Mouse (Mus musculus) heart, adult 8-10 months (tissue): Measurements from ENCODE around the gene Kif2c. TPM values are rescaled to one million over a fixed set of nuclear protein-coding genes. Genes with fewer than 3 reads are reported as not detected.

Experiments used
- DNase-seq: peaks from one replicate; pipeline ENCODE4 v3.0.0; 2022; ENCODE audit warnings: low spot score
- total RNA-seq, 4 experiments: library from RNA; stranded (reverse); gene quantifications; 2 replicates each; pipeline ENCODE4 v1.2.4; 2022

Gene Kif2c
- total RNA-seq = under 1 TPM in 2 of 4 experiments, not detected in 2; 0.32 to 0.53 TPM

DNA sequence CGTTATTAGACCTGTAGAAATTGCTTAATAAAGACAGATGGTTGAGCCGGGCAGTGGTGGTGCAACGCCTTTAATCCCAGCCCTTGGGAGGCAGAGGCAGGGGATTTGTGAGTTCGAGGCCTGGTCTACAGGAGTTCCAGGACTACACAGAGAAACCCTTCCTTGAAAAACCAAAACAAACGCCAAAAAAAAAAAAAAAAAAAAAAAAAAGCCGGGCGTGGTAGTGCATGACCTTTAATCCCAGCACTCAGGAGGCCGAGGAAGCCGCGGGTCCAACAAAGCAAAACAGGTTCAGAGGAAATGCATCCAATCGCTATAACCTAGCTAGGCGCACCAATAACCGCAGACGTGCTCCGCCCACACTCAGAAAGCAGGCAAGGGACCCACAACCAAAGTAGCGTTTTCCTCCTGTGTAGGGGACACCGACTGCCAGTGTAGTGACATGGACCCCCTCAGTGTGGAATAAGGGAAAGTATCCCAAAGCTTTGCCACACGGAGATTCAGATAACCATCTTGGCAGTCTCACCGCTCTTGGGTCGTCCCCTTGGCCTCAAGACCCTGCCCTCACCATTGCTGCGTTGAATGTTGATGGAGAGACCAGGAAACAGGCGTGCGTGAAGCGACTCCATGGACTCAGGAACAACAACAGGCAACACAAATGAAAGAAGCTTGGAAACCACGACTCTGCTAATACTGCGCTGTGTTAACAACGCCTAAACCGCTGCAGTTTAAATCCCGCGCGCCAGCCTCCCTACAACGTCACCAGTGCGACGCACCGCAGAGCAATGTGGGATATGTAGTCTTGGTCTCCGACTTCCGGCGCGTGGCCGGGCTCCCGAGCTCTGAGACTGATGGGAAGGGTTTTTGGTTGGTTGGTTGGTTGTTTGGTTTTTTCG is at the start of gene Kif2c:
Gene Kif2c, minus strand, starts transcription at position 777 of the 896 bp plus-strand sequence.
- DNase-seq = peak; percentile 93

DNA sequence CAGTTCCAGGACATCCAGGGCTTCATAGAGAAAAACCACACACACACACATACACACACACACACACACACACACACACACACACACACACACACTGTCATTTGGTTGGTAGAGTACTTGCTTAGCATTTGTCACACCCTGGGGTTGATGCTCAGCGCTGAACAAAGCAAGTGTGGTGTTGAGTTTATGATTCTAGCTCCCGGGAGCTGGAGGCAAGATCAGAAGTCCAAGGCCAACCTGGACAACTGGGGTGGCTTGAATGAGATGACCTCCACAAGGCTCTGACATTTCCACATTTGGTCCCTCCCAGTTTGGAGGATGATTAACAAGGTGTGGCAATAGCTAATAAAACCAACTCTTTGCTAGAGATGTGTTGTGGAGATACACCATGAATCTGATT is 48.8 kb upstream of the Kif2c start:
- no peak for DNase-seq

DNA sequence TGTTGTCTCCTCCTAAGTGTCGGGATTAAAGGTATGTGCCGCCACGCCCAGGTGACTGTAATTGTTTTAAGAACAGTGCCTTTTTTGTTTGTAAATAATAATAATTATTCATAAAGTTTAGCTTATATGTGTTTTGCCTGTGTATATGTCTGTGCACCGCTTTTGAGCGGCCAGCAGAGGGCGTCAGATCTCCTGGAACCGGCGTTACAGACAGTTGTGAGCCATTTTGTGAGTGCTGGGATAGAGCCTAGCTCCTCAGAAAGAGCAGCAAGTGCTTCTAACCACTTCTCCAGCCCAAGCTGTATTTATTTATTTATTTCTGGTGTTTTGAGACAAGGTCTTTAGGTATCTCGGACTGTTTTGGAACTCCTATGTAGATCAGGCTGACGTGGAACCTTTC is 47.9 kb upstream of the Kif2c start:
- no peak for DNase-seq

DNA sequence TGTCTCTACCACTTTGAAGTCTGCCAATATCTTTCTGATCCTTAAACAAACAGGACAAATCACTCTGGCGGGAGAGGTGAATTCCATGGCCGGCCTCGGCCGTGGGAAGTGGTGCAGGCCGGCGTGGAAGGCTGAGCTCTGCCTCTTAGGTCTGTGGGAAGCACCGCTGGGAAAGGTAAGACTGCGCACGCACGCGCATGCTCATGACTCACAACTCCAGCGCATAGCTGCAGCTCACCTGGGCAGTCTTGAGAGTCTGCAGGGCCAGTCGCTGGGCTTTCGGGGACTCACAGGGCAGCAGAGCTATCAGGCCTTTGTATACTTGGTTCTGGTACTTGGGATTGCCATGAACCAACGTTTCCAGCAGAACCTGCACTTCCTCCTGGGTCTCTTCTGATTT is 47.2 kb upstream of the Kif2c start:
- DNase-seq = no peak

DNA sequence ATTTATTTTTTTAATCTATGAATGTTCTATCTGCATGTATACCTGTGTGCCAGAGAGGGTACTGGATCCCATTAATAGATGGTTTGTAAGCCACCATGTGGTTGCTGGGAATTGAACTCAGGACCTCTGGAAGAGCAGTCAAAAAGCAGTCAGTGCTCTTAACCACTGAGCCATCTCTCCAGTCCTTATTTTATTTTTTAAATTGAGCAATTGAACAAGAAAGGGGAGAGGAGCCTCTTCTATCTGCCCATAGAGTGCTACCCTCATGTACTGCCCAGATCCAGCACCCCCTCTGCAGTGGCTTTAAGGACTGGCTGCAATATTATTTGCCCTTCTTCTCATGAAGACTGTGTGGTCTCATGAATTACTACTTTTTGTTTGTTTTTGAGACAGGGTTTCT is 42.8 kb upstream of the Kif2c start:
- DNase-seq = no peak

DNA sequence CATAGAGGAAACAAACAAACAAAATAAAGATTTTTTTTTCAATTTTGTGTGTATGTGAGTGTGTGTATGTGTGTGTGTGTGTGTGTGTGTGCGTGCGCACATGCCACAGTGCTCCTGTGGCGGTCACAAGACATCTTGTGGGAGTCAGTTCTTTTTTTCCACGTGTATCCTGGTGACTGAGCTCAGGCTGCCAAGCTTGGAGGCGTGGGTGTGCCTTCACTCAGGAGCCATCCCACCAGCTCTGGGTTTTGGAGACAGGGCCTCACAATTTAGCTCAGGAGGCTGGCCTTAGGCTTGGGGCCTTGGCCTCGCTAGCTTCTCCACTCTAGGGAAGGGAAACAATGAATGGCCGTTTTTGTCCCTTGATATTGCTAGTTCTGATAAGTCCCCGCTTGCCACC is 41.7 kb upstream of the Kif2c start:
- no peak for DNase-seq

DNA sequence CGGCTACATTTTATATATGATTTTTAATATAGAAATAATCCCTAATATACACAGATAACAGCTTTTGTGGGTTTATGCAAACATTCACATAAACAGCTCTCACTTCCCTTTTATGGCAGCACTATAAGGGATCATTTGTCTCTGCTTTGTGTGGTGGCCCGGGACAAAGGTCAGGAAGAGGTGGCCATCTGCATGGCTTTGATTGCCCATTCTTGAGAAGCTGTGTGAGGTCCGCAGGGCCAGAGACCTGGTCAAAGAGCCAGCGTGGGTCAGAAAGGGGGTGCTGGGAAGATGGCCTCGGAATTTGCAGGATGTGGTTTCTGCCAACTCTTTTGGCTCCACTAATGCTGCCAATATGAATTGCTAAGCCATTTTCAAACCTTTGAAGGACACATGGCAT is 40.6 kb upstream of the Kif2c start:
- DNase-seq = no peak

DNA sequence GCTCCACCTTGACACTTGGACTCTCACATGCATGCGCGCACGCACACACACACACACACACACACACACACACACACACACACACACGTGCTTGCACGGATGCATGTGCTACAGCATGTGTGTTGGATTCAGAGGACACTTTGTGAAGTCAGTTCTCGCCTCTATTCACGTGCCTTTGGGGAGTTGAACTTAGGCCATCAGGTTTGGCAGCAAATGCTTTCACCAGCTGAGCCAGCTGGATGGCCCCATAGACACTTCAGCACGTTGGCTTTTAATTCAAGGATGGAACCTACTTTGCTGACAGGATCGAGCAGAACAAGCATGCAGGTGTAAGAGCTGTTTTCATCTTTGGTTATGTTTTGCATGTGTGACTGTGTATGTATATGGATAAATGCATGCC is 39.4 kb upstream of the Kif2c start:
- DNase-seq = peak; percentile 21

DNA sequence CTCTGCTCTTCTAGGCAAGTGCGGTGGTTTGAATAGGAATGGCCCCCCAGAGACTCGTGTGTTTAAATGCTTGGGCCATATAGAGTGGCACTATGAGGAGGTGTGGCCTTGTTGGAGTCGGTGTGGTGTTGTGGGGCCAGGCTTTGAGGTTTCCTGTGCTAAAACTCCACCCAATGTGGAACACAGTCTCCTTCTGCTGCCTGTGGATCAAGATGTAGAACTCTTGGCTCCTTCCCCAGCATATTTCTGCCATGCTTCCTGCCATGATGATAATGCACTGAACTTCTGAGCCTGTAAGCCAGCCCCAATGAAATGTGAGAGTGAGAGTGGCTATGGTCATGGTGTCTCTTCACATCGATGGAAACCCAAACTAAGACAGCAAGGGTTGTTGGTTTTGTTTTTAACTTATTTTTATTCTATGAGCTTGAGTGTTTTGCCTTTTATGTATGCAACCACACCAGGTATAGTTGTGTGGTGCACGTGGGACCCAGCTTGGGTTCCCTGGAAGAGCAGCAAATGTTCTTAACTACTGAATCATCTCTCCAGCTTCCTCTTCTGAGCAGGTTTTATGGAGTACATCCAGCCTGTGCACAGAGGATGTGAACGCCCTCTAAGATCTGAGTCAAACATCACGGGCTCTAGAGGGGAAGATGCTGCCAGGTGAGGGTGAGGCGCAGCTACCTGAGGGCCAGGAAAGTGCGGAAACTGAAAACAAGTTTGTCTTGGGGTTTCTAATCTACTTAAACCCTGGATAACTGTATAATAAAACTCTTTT is 38.5 kb upstream of the Kif2c start:
- DNase-seq = no peak

DNA sequence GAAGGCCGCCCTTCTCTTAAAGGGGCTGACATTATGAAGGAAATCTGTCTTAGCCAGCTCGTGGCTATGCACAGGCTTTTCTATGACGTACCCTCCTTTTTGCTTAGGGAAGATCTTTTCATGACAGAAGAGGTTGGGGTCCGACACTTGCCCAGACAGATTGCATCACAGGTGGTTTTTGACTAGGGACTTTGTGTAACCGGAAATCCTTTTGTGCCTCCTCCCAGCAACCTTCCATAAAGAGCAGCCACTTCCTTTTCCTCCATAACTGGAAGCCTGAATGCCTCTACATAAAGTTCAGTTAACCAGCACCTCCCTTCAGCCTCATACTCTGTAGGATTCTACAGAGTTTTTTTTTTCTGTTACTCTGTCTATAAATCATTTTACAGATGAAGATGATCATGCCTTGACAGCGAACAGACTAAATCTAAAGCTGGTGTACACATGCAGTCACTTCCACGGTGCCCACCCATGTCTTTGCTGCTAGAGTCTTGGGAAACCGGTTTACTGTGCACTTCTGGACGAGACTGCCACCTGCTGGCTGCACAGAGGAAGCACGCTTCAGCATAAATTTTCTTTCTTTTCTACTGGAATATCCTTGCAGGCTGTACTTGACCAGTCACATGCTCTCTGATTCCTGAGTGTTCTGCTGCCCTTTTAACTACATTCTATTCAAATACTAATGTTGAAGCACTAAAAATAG is 36.2 kb upstream of the Kif2c start:
- DNase-seq = peak; percentile 57

DNA sequence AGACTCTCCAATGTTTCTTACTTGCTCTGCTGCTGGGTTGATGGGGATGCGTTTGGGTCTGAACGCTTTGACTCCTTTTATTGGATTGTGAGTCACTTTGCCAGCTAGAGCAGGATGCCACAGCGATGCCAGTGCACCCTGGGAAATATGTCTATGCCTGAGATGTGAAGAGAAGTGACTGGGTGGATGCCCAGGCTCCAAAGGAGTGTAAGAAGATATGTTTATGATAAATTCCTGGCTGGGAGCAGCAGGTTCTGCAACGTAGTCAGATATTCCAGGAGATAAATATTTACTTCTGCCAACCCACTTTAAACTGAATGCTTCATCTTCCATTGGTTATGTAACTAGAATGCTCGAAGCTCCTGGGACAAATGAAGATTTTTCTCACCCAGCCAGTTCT is 34.6 kb upstream of the Kif2c start:
- no peak for DNase-seq

DNA sequence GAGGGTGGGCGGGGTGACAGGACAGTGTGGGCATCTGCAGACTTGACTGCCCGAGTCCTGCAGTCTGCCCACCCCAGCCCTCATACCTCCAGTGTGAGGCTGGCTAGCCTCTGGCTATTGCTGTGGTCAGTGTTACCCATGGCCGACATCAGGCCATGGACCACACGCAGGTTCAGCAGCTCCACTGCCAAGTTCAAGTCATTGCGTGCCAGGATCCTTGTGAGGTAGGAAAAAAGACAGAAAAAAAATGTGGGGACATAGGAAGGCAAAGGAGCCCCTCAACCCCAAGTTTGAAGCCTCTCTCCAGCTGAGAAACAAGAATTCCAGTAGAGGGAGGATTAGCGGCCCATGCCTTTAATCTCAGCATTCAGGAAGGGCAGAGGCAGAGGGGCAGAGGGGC is 31.8 kb upstream of the Kif2c start:
- DNase-seq = no peak

DNA sequence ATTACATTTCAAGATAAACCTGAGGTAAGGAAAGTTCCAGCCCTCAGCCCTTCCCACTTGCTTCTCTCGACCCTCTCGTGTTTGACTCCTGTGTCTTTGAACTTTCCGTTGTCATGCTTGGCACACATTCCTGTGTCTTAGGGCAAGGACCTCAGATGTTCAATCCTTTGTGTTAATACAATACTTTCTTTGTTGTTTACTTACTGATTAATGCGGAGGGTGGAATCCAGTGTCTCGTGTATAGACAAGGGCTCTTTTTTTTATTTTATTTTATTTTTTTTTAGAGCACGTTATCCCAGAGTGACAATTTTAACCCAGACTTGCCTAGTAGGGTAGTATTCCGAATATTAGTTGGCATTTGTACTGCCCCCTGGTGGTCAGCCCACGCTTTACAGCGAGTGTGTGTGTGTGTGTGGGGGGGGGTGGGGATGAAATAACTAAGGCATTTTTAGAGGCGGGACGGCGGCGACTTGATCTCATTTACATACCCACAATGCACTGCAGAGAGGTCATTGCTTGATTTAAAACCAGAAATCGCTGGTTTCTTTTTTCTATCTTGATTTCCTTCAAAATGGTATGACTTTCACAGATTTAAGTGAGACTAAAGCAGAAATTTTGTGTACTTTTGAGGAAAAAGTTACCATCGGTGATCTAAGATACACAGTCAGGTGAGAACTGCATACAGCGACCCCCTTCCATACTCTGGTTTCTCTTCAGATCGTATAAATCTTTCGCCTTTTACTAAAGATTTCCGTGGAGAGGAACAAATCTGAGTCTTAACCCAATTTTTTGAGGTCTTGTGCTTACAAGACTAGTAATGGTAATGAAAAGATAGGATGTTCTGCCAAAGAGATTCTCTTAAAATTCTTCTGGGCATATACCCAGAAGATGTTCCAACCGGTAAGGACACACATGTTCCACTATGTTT is 28.0 kb upstream of the Kif2c start:
- peak; percentile 66 for DNase-seq

DNA sequence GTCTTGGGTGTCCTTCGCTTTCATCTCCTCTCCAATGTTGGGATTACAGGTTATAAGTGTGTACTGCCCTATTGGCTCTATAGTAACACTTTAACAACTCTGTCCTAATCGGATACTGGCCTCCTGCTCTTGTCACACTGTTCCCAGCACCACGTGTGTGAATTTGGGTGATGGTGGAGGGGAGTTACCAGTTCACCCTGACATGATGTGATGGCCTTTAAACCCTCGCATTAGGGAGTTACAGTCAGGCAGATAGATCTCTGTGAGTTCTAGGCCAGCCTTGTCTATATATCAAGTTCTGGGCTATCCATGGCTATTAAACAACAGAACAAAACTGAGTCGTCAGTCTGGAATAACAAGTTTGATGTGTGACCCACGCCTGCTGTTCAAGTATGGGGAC is 27.2 kb upstream of the Kif2c start:
- DNase-seq = no peak

DNA sequence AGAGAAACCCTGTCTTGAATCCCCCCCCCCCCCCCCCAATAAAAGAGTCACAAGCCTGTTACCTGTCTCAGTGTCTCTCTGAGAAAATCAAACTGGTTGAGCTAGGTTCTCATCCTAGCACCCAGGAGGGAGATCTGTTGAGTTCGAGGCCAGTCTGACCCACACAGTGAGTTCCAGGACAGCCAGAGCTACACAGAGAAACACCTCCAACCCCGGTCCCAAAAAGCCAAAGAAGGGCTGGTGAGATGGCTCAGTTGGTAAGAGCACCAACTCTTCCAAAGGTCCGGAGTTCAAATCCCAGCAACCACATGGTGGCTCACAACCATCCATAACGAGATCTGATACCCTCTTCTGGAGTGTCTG is 20.5 kb upstream of the Kif2c start:
- no peak for DNase-seq

DNA sequence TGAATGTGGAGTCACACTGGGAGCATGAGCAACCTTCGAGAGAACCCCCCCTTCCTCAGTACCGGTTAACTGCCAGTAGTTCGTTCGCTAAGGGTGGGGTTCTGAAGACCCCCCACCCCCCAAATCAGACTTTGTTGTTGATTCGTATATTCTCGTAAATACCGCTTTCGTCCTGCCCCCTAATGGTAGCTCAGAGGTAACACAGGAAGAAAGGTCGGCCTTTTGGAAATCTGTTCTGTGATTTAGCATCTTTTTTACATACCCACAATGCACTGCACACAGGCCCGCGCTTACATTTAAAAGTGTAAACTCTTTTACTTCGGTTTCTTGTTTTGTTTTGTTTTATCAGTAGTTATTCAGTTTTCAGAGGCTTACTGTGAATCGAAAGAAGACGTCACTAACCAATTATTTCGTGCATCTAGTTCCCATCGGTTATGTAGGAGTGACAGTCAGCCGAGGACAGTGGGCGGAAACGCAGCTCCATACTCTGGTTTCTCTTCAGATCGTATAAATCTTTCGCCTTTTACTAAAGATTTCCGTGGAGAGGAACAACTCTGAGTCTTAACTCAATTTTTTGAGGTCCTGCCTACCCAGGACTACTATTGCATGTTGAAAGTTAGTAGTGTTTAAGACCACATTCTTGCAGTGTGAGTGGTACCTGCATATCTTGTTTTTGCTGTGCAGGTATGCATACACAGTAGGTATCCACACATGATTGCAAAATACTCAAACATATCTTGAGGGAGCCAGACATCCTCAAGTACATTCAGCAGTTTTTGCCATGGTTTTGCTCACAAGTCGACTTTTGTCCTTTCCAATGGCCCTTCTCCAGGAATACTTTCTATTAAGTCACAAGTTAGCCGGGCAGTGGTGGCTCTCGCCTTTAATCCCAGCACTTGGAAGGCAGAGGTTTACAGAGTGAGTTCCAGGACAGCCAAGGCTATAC is 19.9 kb upstream of the Kif2c start:
- peak; percentile 67 for DNase-seq

DNA sequence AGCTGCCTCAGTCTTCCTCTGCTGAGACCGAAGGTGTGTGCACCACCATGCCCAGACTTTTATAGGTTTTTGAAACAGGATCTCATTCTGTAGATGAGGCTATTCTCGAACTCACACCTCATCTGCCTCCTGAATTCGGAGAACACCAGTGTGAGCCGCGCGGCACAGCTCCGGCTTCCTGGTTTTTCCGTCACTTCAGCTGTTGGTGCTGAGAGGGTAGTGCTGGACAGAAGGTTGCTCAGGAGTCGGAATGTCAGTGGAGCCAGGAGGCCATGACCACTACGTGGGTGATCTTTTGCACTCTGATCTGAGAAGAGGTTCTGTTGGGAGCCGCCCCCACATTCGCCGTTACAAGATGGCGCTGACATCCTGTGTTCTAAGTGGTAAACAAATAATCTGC is 9.4 kb upstream of the Kif2c start:
- DNase-seq = no peak

DNA sequence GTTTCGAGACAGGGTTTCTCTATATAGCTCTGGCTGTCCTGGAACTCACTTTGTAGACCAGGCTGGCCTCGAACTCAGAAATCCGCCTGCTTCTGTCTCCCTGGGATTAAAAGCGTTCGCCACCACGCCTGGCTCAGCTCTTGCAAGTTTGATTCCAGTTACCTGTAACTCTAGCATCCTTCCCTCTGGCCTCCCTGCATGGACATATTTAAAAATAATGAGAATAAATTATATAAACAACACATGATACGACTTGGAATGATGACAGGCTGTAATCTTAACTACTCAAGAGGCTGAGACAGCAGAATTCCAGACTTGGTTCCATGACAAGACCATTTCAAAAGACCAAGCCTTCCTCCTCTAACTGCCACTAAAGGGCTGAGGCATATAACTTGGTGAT is 8.2 kb upstream of the Kif2c start:
- no peak for DNase-seq

DNA sequence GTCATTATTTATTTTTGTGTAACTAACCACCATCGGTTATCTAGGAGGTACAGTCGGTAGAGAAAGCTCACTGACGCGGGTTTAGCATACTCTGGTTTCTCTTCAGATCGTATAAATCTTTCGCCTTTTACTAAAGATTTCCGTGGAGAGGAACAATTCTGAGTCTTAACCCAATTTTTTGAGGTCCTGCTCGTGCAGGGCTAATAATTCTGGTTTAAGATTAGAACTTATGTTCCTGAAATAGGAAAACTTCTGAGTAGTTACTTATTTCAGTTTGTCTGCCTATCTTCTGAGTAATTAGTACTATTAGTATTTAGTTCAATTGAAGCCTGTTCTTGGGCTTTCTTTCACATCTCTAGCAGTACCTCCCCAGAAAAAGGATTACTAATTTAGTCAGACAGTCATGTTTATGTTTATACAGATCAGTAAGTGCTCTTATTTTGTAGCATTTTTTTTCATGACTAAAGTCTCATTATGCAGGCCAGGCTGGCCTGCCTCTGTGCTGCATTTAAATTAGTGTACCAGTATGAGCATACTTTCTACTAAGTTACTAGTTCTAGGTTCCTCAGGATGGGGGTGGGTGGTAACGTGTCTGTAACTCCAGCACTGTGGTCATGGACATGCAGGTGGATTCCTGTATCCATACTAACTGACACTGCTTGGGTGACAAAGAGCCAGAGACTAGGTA is 7.6 kb upstream of the Kif2c start:
- peak; percentile 8 for DNase-seq
